Mouse (Mus musculus): Measurements from ENCODE around the gene Rab6b. TPM values are rescaled to one million over a fixed set of nuclear protein-coding genes. Genes with fewer than 3 reads are reported as not detected.

Gene Rab6b
- polyA plus RNA-seq, 1 experiment from 2014 or later: 2.3 TPM

DNA sequence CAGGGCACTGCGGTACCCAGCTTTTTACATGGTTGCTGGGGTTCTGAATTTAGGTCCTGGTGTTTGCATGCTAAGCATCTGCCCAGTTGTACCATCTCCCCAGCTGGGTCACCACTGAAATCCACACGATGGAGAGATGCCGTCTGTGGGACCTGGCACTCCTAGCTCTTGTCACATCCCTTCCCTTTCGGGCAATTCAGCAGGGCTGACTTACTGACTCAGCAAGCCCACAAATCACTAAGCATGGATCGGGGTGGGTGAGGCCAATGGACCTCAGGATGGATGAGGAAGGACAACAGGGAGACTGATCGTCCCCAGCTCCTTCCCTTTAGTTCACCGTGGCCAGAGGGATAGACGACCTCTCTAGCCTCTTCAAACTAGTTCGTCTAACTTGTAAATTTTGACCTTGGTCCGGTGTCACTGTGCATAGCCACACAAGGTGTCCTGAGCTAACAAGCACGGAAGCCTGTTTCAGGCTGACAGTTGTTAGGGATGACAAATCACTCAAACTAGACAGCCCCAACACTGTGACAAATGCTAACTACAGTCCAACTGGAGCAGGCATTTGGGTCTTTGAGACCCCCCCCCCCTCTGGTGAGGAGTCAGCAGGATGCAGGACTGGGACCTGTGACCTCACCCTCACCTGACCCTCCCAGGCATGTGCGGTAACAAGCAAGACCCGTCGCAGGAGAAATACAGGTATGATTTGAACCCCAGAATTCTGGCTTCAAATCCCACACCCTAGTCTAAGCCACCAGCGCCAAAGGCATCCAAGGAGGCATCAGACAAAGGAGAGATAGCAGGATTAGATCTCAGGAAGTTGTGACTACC, 117.7 kb downstream of the Rab6b start:
- H3K27ac ChIP-seq: no peak overlapping the region; the same call in 1 of the 2 replicates
- H3K4me1 ChIP-seq: peaks cover 18% of the 10 kb centered on the region
- DNase-seq (ENCODE audit: low spot score): peak; percentile 67
- 78% methylated on average over 15 of the region's 15 CpGs for WGBS
- no peak overlapping the region for H3K4me3 ChIP-seq
- H3K36me3 ChIP-seq: no peaks in the 10 kb centered on the region
- no peaks in the 10 kb centered on the region for H3K9me3 ChIP-seq
- H3K27me3 ChIP-seq (ENCODE audit: insufficient read depth, poor library complexity, severe bottlenecking): peaks cover 8% of the 10 kb centered on the region; the same call in 1 of the 2 replicates

GRCm38 (mm10) chr9:103230151-103230951, 118.8 kb downstream of the Rab6b start, which contains the start of the genes Gm20425 and Trf:
Gm20425 (minus strand) TSS chr9:103230307.
Trf (minus strand) TSS chr9:103230444.
- peak; percentile 75 for DNase-seq (ENCODE audit: low spot score)
- Histone ChIP-seq H3K9me3 (no peaks in the 10 kb centered on the region), H3K4me1 (peaks cover 18% of the 10 kb centered on the region), H3K4me3 (peak within 1 kb of the TSS; percentile 43), H3K27me3 (ENCODE audit: insufficient read depth, poor library complexity, severe bottlenecking) (peaks cover 8% of the 10 kb centered on the region; the same call in 1 of the 2 replicates), H3K36me3 (no peaks in the 10 kb centered on the region), H3K27ac (peak within 1 kb of the TSS; percentile 78)
- 48% methylated on average over 29 of the region's 29 CpGs for WGBS

GRCm38 (mm10) chr9:103232232-103233005, 120.8 kb downstream of the Rab6b start:
- WGBS: 84% methylated on average over 7 of the region's 7 CpGs
- Histone ChIP-seq H3K36me3 (no peaks in the 10 kb centered on the region), H3K27me3 (ENCODE audit: insufficient read depth, poor library complexity, severe bottlenecking) (peaks cover 8% of the 10 kb centered on the region; the same call in 1 of the 2 replicates), H3K4me1 (peaks cover 18% of the 10 kb centered on the region), H3K27ac (no peak overlapping the region), H3K4me3 (no peak overlapping the region), H3K9me3 (no peaks in the 10 kb centered on the region)
- DNase-seq (ENCODE audit: low spot score): peak; percentile 64

GRCm38 (mm10) chr9:103233006-103233395, 121.4 kb downstream of the Rab6b start:
- Histone ChIP-seq H3K4me1 (peaks cover 18% of the 10 kb centered on the region), H3K4me3 (no peak overlapping the region), H3K9me3 (no peaks in the 10 kb centered on the region), H3K36me3 (no peaks in the 10 kb centered on the region), H3K27me3 (ENCODE audit: insufficient read depth, poor library complexity, severe bottlenecking) (peaks cover 8% of the 10 kb centered on the region; the same call in 1 of the 2 replicates), H3K27ac (peak overlapping the region; percentile 22; the same call in 1 of the 2 replicates)
- 56% methylated on average over 7 of the region's 7 CpGs for WGBS
- peak; percentile 74 for DNase-seq (ENCODE audit: low spot score)

DNA sequence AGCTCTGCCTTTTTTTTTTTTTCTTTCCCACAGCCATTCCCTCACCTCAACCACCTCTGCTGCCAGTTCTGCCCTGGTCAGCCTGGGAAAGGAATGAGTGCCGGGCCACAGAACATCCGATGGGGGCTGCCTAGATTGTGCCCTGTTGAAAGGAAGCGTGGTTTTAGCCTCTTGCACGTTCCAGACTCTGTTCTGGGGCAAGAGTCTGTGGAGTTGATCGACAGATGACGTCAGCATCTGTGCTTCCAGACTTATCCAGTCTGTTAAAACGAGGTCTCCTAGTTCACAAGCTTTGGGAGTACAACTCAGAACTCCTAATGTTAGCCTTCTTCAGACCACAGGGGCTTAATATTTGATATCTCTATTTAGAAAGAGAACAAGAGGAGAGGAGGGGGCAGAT, 122.5 kb downstream of the Rab6b start:
- Histone ChIP-seq H3K27ac (0 out of 2 replicates have a peak overlapping the region, but pooled peaks have one; percentile 33), H3K9me3 (no peaks in the 10 kb centered on the region), H3K4me3 (no peak overlapping the region), H3K4me1 (peaks cover 18% of the 10 kb centered on the region), H3K27me3 (ENCODE audit: insufficient read depth, poor library complexity, severe bottlenecking) (peaks cover 3% of the 10 kb centered on the region; the same call in 1 of the 2 replicates), H3K36me3 (no peaks in the 10 kb centered on the region)
- peak; percentile 65 for DNase-seq (ENCODE audit: low spot score)
- WGBS: 61% methylated on average over 7 of the region's 7 CpGs

DNA sequence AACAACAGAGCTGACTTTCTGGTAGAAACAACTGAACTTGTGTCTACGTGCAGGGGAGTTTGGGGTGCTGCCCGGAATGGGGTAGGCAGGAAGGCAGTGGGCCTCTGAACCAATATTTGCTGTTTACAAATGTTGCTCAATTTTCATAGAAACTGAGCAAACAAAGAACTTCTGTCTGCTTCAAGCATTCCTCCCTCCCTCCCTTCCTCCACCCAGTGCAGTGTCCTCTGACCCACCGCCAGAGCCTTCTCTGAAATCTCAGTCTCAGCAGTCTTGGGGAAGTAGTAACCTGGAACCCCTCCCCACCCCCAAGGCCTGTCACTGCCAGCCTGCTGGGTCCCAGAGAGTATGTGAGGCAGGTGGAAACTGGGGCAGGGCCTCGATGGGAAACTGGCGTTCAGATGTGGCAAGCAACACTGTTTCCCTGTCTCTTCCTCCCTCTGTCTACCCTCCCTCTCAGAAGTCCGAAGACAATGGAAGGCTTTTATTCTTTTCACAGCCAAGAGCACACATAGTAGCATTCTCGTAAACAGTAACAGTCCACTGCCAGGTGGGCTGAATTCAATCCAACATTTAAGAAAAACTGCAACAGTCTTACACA, 123.1 kb downstream of the Rab6b start:
- H3K27ac ChIP-seq: peak overlapping the region; percentile 33; the same call in 1 of the 2 replicates

More for the DNA sequence above, 123.1 kb downstream of the Rab6b start:
- no peaks in the 10 kb centered on the region for H3K9me3 ChIP-seq
- no peak overlapping the region for H3K4me3 ChIP-seq
- 58% methylated on average over 7 of the region's 7 CpGs for WGBS
- H3K27me3 ChIP-seq (ENCODE audit: insufficient read depth, poor library complexity, severe bottlenecking): no peaks in the 10 kb centered on the region
- H3K36me3 ChIP-seq: no peaks in the 10 kb centered on the region
- peak; percentile 51 for DNase-seq (ENCODE audit: low spot score)
- H3K4me1 ChIP-seq: peaks cover 18% of the 10 kb centered on the region

Other genes with a start within 250 kb of the Rab6b start
- gene Slco2a1, start 123.1 kb upstream of the Rab6b start, polyA plus RNA-seq (2016; fragmentation: Nextera tagmentation; extraction: Ambion mirVana): 1.5 and 3.0 TPM in 2 replicates
- 55.6 and 61.9 TPM in 2 replicates for gene Srprb, start 90.3 kb downstream of the Rab6b start, polyA plus RNA-seq (2016; fragmentation: Nextera tagmentation; extraction: Ambion mirVana)
- gene Gm20425, start 118.5 kb downstream of the Rab6b start, polyA plus RNA-seq (2016; fragmentation: Nextera tagmentation; extraction: Ambion mirVana): 0.90 TPM in 1 of 2 replicates, not detected in the other
- 32.8 and 314 TPM in 2 replicates for gene Trf, start 118.7 kb downstream of the Rab6b start, polyA plus RNA-seq (2016; fragmentation: Nextera tagmentation; extraction: Ambion mirVana)
- gene 1300017J02Rik, start 193.3 kb downstream of the Rab6b start, polyA plus RNA-seq (2016; fragmentation: Nextera tagmentation; extraction: Ambion mirVana): 6.7 and 7.3 TPM in 2 replicates
- gene Topbp1, start 193.4 kb downstream of the Rab6b start, polyA plus RNA-seq (2016; fragmentation: Nextera tagmentation; extraction: Ambion mirVana): 56.6 and 62.6 TPM in 2 replicates

Data from heart, embryonic 10.5 days (tissue).